Mouse (Mus musculus) erythroblast, embryonic 14.5 days (primary cell): ENCODE data around the gene Iba57.

Experiments
- GATA1 ChIP-seq: IDR thresholded peaks from 2 replicates; pipeline ENCODE4 v1.6.1; 2012; ENCODE audit warnings: low read length, inconsistent platforms, mixed read lengths
- TAL1 ChIP-seq: IDR thresholded peaks from 3 replicates; pipeline ENCODE4 v1.6.1; 2012; ENCODE audit warnings: low read length, inconsistent platforms, mixed read lengths

- TF ChIP-seq GATA1: no peak
- TF ChIP-seq TAL1: no peak
Measured at GRCm38 (mm10) chr11:59131348-59131919, 32.1 kb downstream of the Iba57 start.
